Mouse (Mus musculus): ENCODE results near the gene Tpbgl. TPM values are rescaled to one million over a fixed set of nuclear protein-coding genes. Genes with fewer than 3 reads are reported as not detected.

The Tpbgl gene
- polyA plus RNA-seq, 1 experiment from 2014 or later: 1.1 TPM

- H3K4me1 ChIP-seq: no peaks in the 10 kb centered on the region
- H3K36me3 ChIP-seq (replicated peaks): peaks cover 12% of the 10 kb centered on the region
- no peak overlapping the region for H3K4me2 ChIP-seq
- no peak overlapping the region for H3K4me3 ChIP-seq
- H3K27ac ChIP-seq: no peak overlapping the region
- WGBS: 63% methylated on average over 5 of the region's 5 CpGs
- no peaks in the 10 kb centered on the region for H3K9me3 ChIP-seq
- no peak for ATAC-seq (replicated peaks)
- H3K27me3 ChIP-seq (replicated peaks): no peaks in the 10 kb centered on the region
- H3K9ac ChIP-seq: no peak overlapping the region
These were observed 36.3 kb downstream of the Tpbgl start for GRCm38 (mm10) chr7:99590646-99591045.

- Histone ChIP-seq H3K27ac (no peak overlapping the region), H3K9me3 (no peaks in the 10 kb centered on the region), H3K4me1 (no peaks in the 10 kb centered on the region), H3K9ac (no peak overlapping the region), H3K36me3 (replicated peaks) (peaks cover 12% of the 10 kb centered on the region), H3K4me3 (no peak overlapping the region), H3K4me2 (no peak overlapping the region), H3K27me3 (replicated peaks) (no peaks in the 10 kb centered on the region)
- WGBS: 7% methylated on average over 3 of the region's 3 CpGs
- peak; percentile 56 for ATAC-seq (replicated peaks)
These were observed 36.8 kb downstream of the Tpbgl start for GRCm38 (mm10) chr7:99590064-99590463.

DNA sequence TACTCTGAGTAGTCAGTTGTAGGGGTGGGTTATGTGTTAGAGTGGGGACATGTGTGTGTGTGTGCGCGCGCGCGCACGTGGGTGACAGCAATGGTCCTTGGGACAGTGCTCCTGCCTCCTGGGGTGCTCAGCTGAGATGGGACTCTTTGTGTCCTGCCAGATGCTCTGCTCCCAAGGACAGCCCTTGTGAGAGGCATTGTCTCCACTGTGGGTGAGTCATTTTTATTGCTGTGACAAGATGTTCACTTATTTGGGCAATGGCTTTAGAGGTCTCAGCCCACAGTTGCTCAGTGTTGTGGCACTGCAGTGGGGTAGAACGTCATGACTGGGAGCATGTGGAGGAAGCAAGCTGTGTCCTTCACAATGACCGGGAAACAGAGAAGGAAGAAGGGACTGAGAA lies 40.9 kb downstream of the Tpbgl start:
- 91% methylated on average over 8 of the region's 8 CpGs for WGBS
- no peaks in the 10 kb centered on the region for H3K9me3 ChIP-seq
- H3K4me1 ChIP-seq: peaks cover 5% of the 10 kb centered on the region; the same call in 1 of the 2 replicates
- H3K4me2 ChIP-seq: no peak overlapping the region
- ATAC-seq (replicated peaks): no peak
- no peak overlapping the region for H3K27ac ChIP-seq
- no peak overlapping the region for H3K4me3 ChIP-seq
- no peak overlapping the region for H3K9ac ChIP-seq
- peaks cover 10% of the 10 kb centered on the region; the same call in 1 of the 2 replicates for H3K36me3 ChIP-seq (replicated peaks)
- H3K27me3 ChIP-seq (replicated peaks): no peaks in the 10 kb centered on the region

DNA sequence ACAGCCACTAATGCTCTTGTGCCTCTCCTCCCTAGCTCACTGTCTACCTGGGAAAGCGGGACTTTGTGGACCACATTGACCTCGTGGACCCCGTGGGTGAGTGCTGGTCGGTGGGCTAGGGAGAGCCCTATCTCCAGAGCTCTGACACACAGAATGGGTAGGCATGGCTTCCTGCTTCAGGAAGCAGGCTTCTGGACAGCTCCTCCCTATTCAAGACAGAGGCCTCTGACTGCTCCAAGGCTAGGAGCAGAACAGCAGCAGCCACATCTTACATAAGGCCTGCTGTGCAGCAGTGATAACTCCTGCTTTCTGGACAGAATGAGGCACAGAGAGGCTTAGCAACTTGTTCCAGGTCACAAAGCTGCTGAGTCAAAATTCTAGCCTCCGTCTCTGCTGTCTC lies 43.3 kb downstream of the Tpbgl start:
- Histone ChIP-seq H3K9me3 (no peaks in the 10 kb centered on the region), H3K4me3 (no peak overlapping the region), H3K4me1 (peaks cover 24% of the 10 kb centered on the region), H3K27ac (no peak overlapping the region), H3K9ac (no peak overlapping the region), H3K36me3 (replicated peaks) (peaks cover 10% of the 10 kb centered on the region; the same call in 1 of the 2 replicates), H3K4me2 (no peak overlapping the region), H3K27me3 (replicated peaks) (no peaks in the 10 kb centered on the region)
- ATAC-seq (replicated peaks): no peak
- WGBS: 81% methylated on average over 5 of the region's 5 CpGs

DNA sequence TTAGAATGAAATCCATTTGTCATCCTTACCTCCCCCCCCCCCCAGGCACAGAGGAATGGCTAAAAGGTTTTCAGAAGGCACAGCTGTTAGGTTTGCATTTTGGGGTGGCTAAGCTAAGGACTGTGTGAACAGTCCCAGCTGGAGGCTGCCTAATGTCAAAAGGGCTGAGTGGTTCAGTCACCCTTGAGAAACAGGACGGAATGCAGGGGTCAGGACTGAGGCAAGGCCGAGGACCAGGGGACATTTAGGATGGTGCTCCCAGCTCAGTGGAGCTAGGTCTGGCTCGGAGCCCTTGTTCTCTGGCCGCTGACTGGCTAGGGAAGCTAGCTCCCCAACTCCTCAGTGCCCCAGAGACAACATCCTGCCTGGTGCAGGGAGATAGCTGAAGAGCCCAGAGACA lies 44.0 kb downstream of the Tpbgl start:
- Histone ChIP-seq H3K4me2 (no peak overlapping the region), H3K4me1 (peaks cover 24% of the 10 kb centered on the region), H3K36me3 (replicated peaks) (peaks cover 5% of the 10 kb centered on the region; the same call in 1 of the 2 replicates), H3K27ac (no peak overlapping the region), H3K9me3 (no peaks in the 10 kb centered on the region), H3K27me3 (replicated peaks) (no peaks in the 10 kb centered on the region), H3K4me3 (no peak overlapping the region), H3K9ac (no peak overlapping the region)
- 30% methylated on average over 4 of the region's 4 CpGs for WGBS
- no peak for ATAC-seq (replicated peaks)

DNA sequence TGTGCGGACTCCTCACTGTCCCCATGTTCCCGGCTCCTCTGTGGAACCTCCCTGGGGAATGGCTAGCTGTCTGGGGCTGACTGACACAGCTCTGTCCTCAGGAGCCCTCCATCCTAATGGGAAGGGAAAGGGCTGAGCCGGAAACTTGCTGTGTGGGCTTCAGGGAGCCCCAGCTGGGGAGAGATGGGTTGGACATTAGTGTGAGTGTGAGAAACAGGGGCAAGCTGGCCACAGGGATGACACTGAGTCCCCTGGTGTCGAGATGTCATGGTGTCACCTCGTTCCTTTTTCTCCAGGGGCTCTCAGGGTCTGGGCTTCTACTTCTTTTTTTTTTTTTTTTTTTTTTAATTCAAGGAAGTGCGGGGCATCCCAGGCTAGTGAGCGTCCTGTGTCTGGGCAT lies 44.6 kb downstream of the Tpbgl start:
- 49% methylated on average over 7 of the region's 7 CpGs for WGBS

DNA sequence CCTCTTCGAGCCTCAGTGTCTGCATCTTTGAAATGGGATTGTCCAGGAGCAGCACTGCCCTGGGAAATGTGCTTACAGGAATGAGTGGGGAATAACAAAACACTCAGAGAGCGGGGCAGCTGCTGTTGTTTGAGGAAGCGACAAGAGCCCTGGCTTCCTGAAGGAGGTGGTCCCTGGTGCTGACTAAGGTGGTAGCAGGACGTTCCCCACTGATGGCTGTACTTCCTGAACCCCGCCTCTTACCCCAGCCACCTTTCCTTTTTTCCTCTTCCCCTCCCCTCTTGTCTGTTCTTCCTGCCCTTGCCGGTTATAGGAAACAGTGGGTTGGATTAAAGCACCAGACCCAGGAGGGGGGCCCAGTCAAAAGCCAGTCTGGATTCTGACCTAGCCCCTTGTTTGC lies 46.7 kb downstream of the Tpbgl start:
- Histone ChIP-seq H3K4me1 (peaks cover 24% of the 10 kb centered on the region), H3K27me3 (replicated peaks) (no peaks in the 10 kb centered on the region), H3K4me3 (no peak overlapping the region), H3K4me2 (peak overlapping the region; percentile 23; the same call in 1 of the 2 replicates), H3K36me3 (replicated peaks) (peaks cover 5% of the 10 kb centered on the region; the same call in 1 of the 2 replicates), H3K9ac (no peak overlapping the region), H3K9me3 (no peaks in the 10 kb centered on the region), H3K27ac (0 out of 2 replicates have a peak overlapping the region, but pooled peaks have one; percentile 40)
- WGBS: 43% methylated on average over 6 of the region's 6 CpGs
- ATAC-seq (replicated peaks): no peak

More for the DNA sequence above, 44.6 kb downstream of the Tpbgl start:
- Histone ChIP-seq H3K9me3 (no peaks in the 10 kb centered on the region), H3K36me3 (replicated peaks) (peaks cover 5% of the 10 kb centered on the region; the same call in 1 of the 2 replicates), H3K4me1 (peaks cover 24% of the 10 kb centered on the region), H3K27ac (no peak overlapping the region), H3K27me3 (replicated peaks) (no peaks in the 10 kb centered on the region), H3K4me3 (no peak overlapping the region), H3K9ac (no peak overlapping the region), H3K4me2 (no peak overlapping the region)
- no peak for ATAC-seq (replicated peaks)

DNA sequence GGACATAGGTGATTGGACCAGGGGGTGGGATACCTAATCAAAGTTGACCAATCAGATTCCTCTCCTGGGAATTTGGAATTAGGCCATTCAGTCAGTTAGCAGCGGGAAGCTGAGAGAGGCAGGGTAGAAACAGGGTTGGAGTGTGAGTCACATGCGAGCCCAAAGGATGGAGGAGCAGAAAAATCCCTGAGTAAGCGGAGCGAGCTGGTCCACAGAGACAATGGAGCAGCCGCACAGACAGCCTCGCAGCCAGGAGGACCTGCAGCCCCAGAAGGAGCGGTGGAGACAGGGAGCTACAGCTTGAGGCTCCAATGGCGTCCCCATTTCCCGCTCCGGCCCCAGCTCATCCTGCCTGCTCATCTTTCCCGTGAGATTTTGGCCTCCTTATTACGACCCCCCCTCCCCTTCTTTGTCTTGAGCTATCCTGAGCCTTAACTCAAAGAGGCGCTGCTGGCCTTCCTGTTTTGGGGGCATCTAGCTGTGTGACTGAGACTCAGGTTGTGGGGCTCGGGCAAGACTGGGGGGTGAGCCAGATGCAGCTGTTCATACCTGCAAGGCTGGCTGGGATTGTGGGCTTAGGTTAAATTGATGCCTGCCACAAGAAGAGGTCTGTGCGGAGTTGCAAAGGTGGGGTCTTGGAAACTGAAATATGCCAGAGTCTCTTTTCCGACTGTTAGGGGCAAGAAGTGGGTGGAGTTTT lies 47.3 kb downstream of the Tpbgl start:
- Histone ChIP-seq H3K4me3 (peak overlapping the region; percentile 10; the same call in 1 of the 2 replicates), H3K4me2 (peak overlapping the region; percentile 23), H3K36me3 (replicated peaks) (peaks cover 4% of the 10 kb centered on the region; the same call in 1 of the 2 replicates), H3K27ac (peak overlapping the region; percentile 40; the same call in 1 of the 2 replicates), H3K9me3 (no peaks in the 10 kb centered on the region), H3K4me1 (peaks cover 24% of the 10 kb centered on the region), H3K9ac (peak overlapping the region; percentile 21; the same call in 1 of the 2 replicates), H3K27me3 (replicated peaks) (no peaks in the 10 kb centered on the region)
- WGBS: 7% methylated on average over 16 of the region's 16 CpGs
- ATAC-seq (replicated peaks): peak; percentile 40

DNA sequence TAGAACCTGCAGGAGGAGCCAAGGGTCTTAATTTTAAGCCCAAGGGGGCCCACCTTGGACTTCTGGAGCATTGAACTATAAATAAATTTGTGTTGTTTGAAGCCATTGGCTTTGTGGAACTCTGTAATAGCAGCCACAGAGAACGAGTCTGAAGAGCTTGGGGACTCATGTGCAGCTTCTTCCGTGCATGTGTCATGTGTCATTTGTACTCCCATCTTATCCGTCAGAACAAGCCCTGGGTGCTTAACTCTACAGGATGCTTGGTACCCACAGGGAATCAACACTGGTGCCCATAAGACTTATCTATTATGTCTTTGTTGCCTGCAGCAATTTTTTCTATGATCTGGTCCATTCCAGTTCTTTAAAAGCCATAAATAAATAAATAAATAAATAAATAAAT lies 48.7 kb downstream of the Tpbgl start:
- H3K9me3 ChIP-seq: no peaks in the 10 kb centered on the region
- no peak overlapping the region for H3K9ac ChIP-seq
- H3K36me3 ChIP-seq (replicated peaks): no peaks in the 10 kb centered on the region
- H3K27me3 ChIP-seq (replicated peaks): no peaks in the 10 kb centered on the region
- H3K27ac ChIP-seq: no peak overlapping the region
- 72% methylated on average over 3 of the region's 3 CpGs for WGBS
- H3K4me2 ChIP-seq: no peak overlapping the region
- no peak for ATAC-seq (replicated peaks)
- H3K4me1 ChIP-seq: peaks cover 25% of the 10 kb centered on the region
- H3K4me3 ChIP-seq: no peak overlapping the region

Other genes starting within 250 kb of the Tpbgl start
- gene Gdpd5, start 245.7 kb downstream of the Tpbgl start, polyA plus RNA-seq (2015; fragmentation: Nextera tagmentation; extraction: Ambion mirVana): 51.8 and 53.3 TPM in 2 replicates
- gene Klhl35, start 161.1 kb downstream of the Tpbgl start, polyA plus RNA-seq (2015; fragmentation: Nextera tagmentation; extraction: Ambion mirVana): 7.1 and 7.5 TPM in 2 replicates
- gene Rps3, start 143.4 kb downstream of the Tpbgl start, polyA plus RNA-seq (2015; fragmentation: Nextera tagmentation; extraction: Ambion mirVana): 382 and 405 TPM in 2 replicates
- gene Arrb1, start 91.6 kb downstream of the Tpbgl start, polyA plus RNA-seq (2015; fragmentation: Nextera tagmentation; extraction: Ambion mirVana): 20.1 and 20.3 TPM in 2 replicates
- gene Slco2b1, start 84.2 kb upstream of the Tpbgl start, polyA plus RNA-seq (2015; fragmentation: Nextera tagmentation; extraction: Ambion mirVana): 6.0 and 7.2 TPM in 2 replicates
- gene Olfr520, start 103.2 kb upstream of the Tpbgl start, polyA plus RNA-seq (2015; fragmentation: Nextera tagmentation; extraction: Ambion mirVana): not detected in 2 replicates
- not detected in 2 replicates for gene Olfr521, start 136.4 kb upstream of the Tpbgl start, polyA plus RNA-seq (2015; fragmentation: Nextera tagmentation; extraction: Ambion mirVana)
- 1.7 and 2.0 TPM in 2 replicates for gene Neu3, start 201.3 kb upstream of the Tpbgl start, polyA plus RNA-seq (2015; fragmentation: Nextera tagmentation; extraction: Ambion mirVana)
- gene Xrra1, start 232.0 kb upstream of the Tpbgl start, polyA plus RNA-seq (2015; fragmentation: Nextera tagmentation; extraction: Ambion mirVana): 1.0 and 1.1 TPM in 2 replicates
- gene Spcs2, start 236.4 kb upstream of the Tpbgl start, polyA plus RNA-seq (2015; fragmentation: Nextera tagmentation; extraction: Ambion mirVana): 262 and 264 TPM in 2 replicates